Mouse (Mus musculus) adrenal gland, adult (tissue): ENCODE data around the gene Cav1.

ENCODE experiments used
- DNase-seq, 2 experiments: peaks; one replicate each; pipeline ENCODE4 v3.0.0; 2022 to 2023; ENCODE audit warnings: low spot score in 1 of 2; ENCODE audit not compliant: inconsistent age in 2 of 2

Gene Cav1

GRCm38 (mm10) chr6:17316294-17317166, 10.4 kb downstream of the Cav1 start:
- DNase-seq = no peak

GRCm38 (mm10) chr6:17317167-17317524, 11.0 kb downstream of the Cav1 start:
- DNase-seq = no peak

- no peak for DNase-seq
Observed at GRCm38 (mm10) chr6:17317944-17318343, 11.8 kb downstream of the Cav1 start.

- no peak for DNase-seq
Observed at GRCm38 (mm10) chr6:17321976-17322375, 15.8 kb downstream of the Cav1 start.

- DNase-seq = no peak
Observed at GRCm38 (mm10) chr6:17327216-17327615, 21.1 kb downstream of the Cav1 start.

- DNase-seq = no peak
Observed at GRCm38 (mm10) chr6:17329801-17330200, 23.7 kb downstream of the Cav1 start.

GRCm38 (mm10) chr6:17337724-17338123, 31.6 kb downstream of the Cav1 start:
- no peak for DNase-seq

GRCm38 (mm10) chr6:17340406-17340805, 34.3 kb downstream of the Cav1 start:
- DNase-seq = peak in 1 of 2 experiments; percentile 31

GRCm38 (mm10) chr6:17348011-17348410, 41.9 kb downstream of the Cav1 start:
- no peak for DNase-seq

GRCm38 (mm10) chr6:17350803-17351202, 44.7 kb downstream of the Cav1 start:
- no peak for DNase-seq

- DNase-seq = peak; percentile 24 to 79
Observed at GRCm38 (mm10) chr6:17358896-17359690, 53.0 kb downstream of the Cav1 start.

- DNase-seq = peak in 1 of 2 experiments; percentile 38
Observed at GRCm38 (mm10) chr6:17362771-17363170, 56.6 kb downstream of the Cav1 start.

- DNase-seq = no peak
Observed at GRCm38 (mm10) chr6:17363446-17364179, 57.5 kb downstream of the Cav1 start.

GRCm38 (mm10) chr6:17374326-17374725, 68.2 kb downstream of the Cav1 start:
- no peak for DNase-seq

GRCm38 (mm10) chr6:17377371-17377770, 71.2 kb downstream of the Cav1 start:
- DNase-seq = no peak

- no peak for DNase-seq
Observed at GRCm38 (mm10) chr6:17380102-17380501, 74.0 kb downstream of the Cav1 start.

GRCm38 (mm10) chr6:17381690-17382089, 75.6 kb downstream of the Cav1 start:
- DNase-seq = no peak

- no peak for DNase-seq
Observed at GRCm38 (mm10) chr6:17385531-17385930, 79.4 kb downstream of the Cav1 start.

GRCm38 (mm10) chr6:17387991-17388710, 82.0 kb downstream of the Cav1 start:
- no peak for DNase-seq
